Mouse (Mus musculus) heart, postnatal 0 days (tissue): ENCODE measurements around the gene Gm9837.

ENCODE experiments used
- CTCF ChIP-seq: IDR thresholded peaks from 2 replicates; pipeline ENCODE4 v1.5.1; 2016; ENCODE audit warnings: antibody characterized with exemption, control low read depth, low read depth
- EP300 ChIP-seq: IDR thresholded peaks from 2 replicates; pipeline ENCODE4 v1.6.1; 2016; ENCODE audit warnings: antibody characterized with exemption, low read depth

- TF ChIP-seq CTCF (no peak), EP300 (no peak)
These were observed 49.2 kb upstream of the Gm9837 start, which contains the start of gene Sept8 for GRCm38 (mm10) chr11:53519207-53520121.
